Mouse (Mus musculus): ENCODE data around the gene Spn.

- TF ChIP-seq CTCF (IDR thresholded peaks at IDR 0.05; ENCODE audit: low read depth, low read length): no peak
- no peak for TF ChIP-seq POLR2A (IDR thresholded peaks at IDR 0.05; ENCODE audit: extremely low read depth, insufficient read depth, low read length)
Measured at GRCm38 (mm10) chr7:127146267-127146603, 8.6 kb upstream of the Spn start.
